Mouse (Mus musculus) brain, embryonic 14.5 days (tissue): ENCODE results near the gene Jazf1.

Source experiments
- CTCF ChIP-seq: fragments of 200-500 bp; IDR thresholded peaks from 2 replicates; pipeline ENCODE4 v1.5.1; 2012; ENCODE audit warnings: inconsistent platforms, mild to moderate bottlenecking, moderate library complexity, borderline replicate concordance; ENCODE audit not compliant: insufficient read depth, insufficient read length; ENCODE audit errors: extremely low read depth
- POLR2A ChIP-seq: fragments of 200-500 bp; IDR thresholded peaks from 2 replicates; pipeline ENCODE4 v1.6.1; 2012; ENCODE audit warnings: mild to moderate bottlenecking, inconsistent platforms, borderline replicate concordance; ENCODE audit not compliant: poor library complexity, insufficient read depth, insufficient read length, severe bottlenecking; ENCODE audit errors: extremely low read depth

DNA sequence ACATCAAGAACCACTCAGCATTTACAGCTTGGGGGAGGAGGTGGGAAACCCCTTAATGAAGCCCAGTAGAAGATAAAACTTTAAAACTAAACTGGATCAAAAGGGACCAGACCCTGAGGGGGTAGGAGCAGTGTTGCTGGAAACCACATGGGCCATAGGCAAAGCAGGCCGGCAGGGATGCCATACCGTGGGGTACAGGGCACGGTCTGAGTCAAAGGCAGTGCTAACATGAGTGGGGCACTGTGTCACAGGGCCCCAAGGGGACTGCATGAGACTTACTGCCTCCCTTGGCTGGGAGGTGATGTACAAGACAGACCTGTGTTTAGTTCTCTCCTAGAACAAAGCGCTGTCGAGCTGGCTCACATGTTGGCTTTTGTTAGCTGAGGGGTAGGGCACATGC, 288.9 kb downstream of the Jazf1 start:
- TF ChIP-seq CTCF (no peak), POLR2A (no peak)
